Mouse (Mus musculus): ENCODE data around the gene Tfam.

- TF ChIP-seq CTCF (IDR thresholded peaks at IDR 0.05) (no peak), EP300 (IDR thresholded peaks at IDR 0.05) (no peak)
These were observed 1.5 kb upstream of the Tfam start for GRCm38 (mm10) chr10:71239479-71240120.
